Mouse (Mus musculus): ENCODE measurements around the gene Nptx2. TPM values are rescaled to one million over a fixed set of nuclear protein-coding genes. Genes with fewer than 3 reads are reported as not detected.

Gene Nptx2
- polyA plus RNA-seq (2012), result 0.02 TPM in 1 of 2 replicates, not detected in the other

DNA sequence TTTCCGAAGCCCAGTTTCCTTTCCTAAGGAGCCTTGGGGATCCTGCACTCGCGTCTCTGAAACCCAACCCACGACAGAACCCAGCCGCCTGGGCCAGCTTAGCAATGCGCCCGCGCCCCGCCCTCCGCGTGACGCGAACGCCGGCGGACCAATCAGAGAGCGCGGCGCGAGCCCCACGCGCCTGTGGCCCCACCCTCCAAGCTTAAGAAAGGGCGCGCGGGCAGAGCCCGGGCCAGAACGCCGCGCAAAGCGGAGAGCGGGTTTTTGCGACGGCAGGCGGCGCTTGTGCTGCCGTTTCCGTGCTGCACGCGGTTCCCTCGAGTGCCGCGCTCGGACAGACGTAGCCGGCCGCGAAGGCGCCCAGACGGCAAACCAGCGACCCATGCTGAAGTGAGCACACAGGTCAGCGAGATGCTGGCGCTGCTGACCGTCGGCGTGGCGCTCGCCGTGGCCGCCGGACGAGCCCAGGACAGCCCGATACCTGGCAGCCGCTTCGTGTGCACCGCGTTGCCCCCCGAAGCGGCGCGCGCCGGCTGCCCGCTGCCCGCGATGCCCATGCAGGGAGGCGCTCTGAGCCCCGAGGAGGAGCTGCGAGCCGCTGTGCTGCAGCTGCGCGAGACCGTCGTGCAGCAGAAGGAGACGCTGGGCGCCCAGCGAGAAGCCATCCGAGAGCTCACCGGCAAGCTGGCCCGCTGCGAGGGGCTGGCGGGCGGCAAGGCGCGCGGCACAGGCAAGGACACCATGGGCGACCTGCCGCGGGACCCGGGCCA is at the start of gene Nptx2:
Gene Nptx2, plus strand, starts transcription at position 250 of the 770 bp plus-strand sequence.
- peaks cover 11% of the 10 kb centered on the region for H3K9me3 ChIP-seq (ENCODE audit: control insufficient read depth, low read length)
- peaks cover 39% of the 10 kb centered on the region for H3K27me3 ChIP-seq (ENCODE audit: control insufficient read depth)
- TF ChIP-seq GATA1 (IDR thresholded peaks at IDR 0.05; ENCODE audit: low read length) (no peak), TAL1 (IDR thresholded peaks at IDR 0.05; ENCODE audit: low read length) (no peak)
- H3K4me1 ChIP-seq (ENCODE audit: control insufficient read depth), result peaks cover 4% of the 10 kb centered on the region
- no peaks in the 10 kb centered on the region for H3K36me3 ChIP-seq (ENCODE audit: control insufficient read depth)
- no peak within 1 kb of the TSS for H3K4me3 ChIP-seq (replicated peaks)

GRCm38 (mm10) chr5:144496481-144496880 is 49.2 kb upstream of the Nptx2 start:
- no peaks in the 10 kb centered on the region for H3K4me1 ChIP-seq (ENCODE audit: control insufficient read depth)
- no peaks in the 10 kb centered on the region for H3K36me3 ChIP-seq (ENCODE audit: control insufficient read depth)
- H3K4me3 ChIP-seq (replicated peaks), result no peak overlapping the region
- no peak for TF ChIP-seq TAL1 (IDR thresholded peaks at IDR 0.05; ENCODE audit: low read length)
- TF ChIP-seq GATA1 (IDR thresholded peaks at IDR 0.05; ENCODE audit: low read length), result no peak
- peaks cover 45% of the 10 kb centered on the region for H3K9me3 ChIP-seq (ENCODE audit: control insufficient read depth, low read length)
- H3K27me3 ChIP-seq (ENCODE audit: control insufficient read depth), result no peaks in the 10 kb centered on the region

DNA sequence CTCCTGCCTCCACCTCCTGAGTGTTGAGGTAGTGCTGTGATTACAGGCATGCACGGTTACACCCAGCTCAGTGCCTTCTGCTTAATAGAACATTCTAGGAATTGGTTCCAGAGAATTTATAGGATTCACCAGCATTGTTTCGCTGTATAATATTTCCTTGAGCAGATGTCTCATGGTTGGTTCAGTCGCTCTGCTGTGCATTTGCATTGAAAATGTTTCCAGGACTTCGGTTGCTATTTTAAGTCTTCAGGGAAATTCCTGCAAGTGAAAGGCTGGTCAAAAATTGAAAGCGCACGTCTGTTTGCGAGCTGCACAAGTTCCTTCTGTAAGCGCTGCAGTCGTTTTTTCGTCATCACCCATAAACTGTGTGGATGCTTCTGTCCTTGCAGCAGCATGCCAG is 41.5 kb upstream of the Nptx2 start:
- no peak overlapping the region for H3K4me3 ChIP-seq (replicated peaks)
- no peaks in the 10 kb centered on the region for H3K36me3 ChIP-seq (ENCODE audit: control insufficient read depth)
- peaks cover 33% of the 10 kb centered on the region for H3K9me3 ChIP-seq (ENCODE audit: control insufficient read depth, low read length)
- peaks cover 3% of the 10 kb centered on the region; the same call in 1 of the 2 replicates for H3K27me3 ChIP-seq (ENCODE audit: control insufficient read depth)
- TF ChIP-seq GATA1 (IDR thresholded peaks at IDR 0.05; ENCODE audit: low read length) (no peak), TAL1 (IDR thresholded peaks at IDR 0.05; ENCODE audit: low read length) (no peak)
- no peaks in the 10 kb centered on the region for H3K4me1 ChIP-seq (ENCODE audit: control insufficient read depth)

DNA sequence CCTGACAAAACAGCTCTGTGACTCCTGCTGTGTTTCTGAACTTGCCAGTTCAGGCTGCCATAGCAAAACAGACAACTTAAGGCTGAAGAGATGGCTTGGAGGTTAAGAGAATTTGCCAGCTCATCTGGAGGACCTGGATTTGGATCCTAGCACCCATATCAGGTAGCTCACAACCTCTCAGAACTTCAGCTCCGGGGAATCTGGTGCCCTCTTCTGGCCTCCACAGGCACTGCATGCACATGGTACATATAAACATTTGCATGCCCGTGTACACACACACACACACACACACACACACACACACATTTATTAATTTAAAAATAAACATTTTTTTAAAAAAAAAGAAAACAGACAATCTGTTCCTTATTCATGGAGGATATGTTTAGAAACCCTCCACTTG is 40.0 kb upstream of the Nptx2 start:
- no peak for TF ChIP-seq TAL1 (IDR thresholded peaks at IDR 0.05; ENCODE audit: low read length)
- no peak for TF ChIP-seq GATA1 (IDR thresholded peaks at IDR 0.05; ENCODE audit: low read length)
- Histone ChIP-seq H3K36me3 (ENCODE audit: control insufficient read depth) (no peaks in the 10 kb centered on the region), H3K9me3 (ENCODE audit: control insufficient read depth, low read length) (peaks cover 26% of the 10 kb centered on the region), H3K27me3 (ENCODE audit: control insufficient read depth) (peaks cover 3% of the 10 kb centered on the region; the same call in 1 of the 2 replicates), H3K4me1 (ENCODE audit: control insufficient read depth) (no peaks in the 10 kb centered on the region), H3K4me3 (replicated peaks) (no peak overlapping the region)

GRCm38 (mm10) chr5:144506156-144506555 is 39.5 kb upstream of the Nptx2 start:
- Histone ChIP-seq H3K36me3 (ENCODE audit: control insufficient read depth) (no peaks in the 10 kb centered on the region), H3K4me1 (ENCODE audit: control insufficient read depth) (no peaks in the 10 kb centered on the region), H3K9me3 (ENCODE audit: control insufficient read depth, low read length) (peaks cover 27% of the 10 kb centered on the region), H3K4me3 (replicated peaks) (no peak overlapping the region), H3K27me3 (ENCODE audit: control insufficient read depth) (peaks cover 3% of the 10 kb centered on the region; the same call in 1 of the 2 replicates)
- TF ChIP-seq TAL1 (IDR thresholded peaks at IDR 0.05; ENCODE audit: low read length), result no peak
- no peak for TF ChIP-seq GATA1 (IDR thresholded peaks at IDR 0.05; ENCODE audit: low read length)

DNA sequence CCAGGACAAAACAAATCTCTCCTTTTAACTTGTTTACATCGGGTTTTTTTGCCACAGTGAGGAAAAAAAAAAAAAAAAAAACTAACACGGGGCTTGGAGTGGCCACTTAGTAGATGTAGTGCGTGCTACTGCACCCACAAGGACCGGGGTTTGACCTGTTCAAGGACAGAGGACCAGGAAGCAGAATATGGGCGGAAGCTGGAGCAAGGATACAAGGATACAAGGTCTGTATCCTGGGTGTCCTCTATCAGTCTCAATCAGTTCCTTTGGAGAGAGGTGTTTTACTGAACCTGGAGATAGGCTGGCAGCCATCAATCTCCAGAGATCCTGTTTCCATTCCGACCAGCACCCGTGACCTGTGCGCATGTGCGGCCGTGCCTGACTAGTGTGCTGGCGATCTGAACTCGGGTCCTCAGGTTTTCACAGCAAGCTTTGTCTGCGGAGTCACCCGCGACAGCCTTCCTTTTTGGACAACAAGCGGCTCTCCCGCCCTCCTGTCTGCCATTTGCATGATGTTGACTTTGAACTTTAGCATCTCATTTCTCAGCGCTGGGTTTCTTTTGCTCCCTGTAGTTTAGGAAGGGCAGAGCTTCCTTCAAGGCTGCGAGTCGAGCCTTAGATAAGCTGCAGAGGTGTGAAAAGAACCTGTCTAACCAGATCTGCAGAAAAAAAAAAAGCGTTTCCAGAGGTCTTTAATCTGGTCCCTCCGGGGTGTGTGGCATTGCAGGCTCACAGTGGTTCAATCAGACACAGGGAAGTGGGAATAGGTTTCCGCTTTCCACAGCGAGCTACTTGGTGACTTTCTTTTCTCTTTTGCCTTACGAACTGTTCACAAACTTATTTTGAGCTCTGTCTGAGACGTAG is 38.8 kb upstream of the Nptx2 start:
- no peaks in the 10 kb centered on the region for H3K4me1 ChIP-seq (ENCODE audit: control insufficient read depth)
- H3K4me3 ChIP-seq (replicated peaks), result no peak overlapping the region
- TF ChIP-seq GATA1 (IDR thresholded peaks at IDR 0.05; ENCODE audit: low read length), result no peak
- no peak for TF ChIP-seq TAL1 (IDR thresholded peaks at IDR 0.05; ENCODE audit: low read length)
- H3K9me3 ChIP-seq (ENCODE audit: control insufficient read depth, low read length), result peaks cover 22% of the 10 kb centered on the region
- H3K27me3 ChIP-seq (ENCODE audit: control insufficient read depth), result peaks cover 3% of the 10 kb centered on the region; the same call in 1 of the 2 replicates
- no peaks in the 10 kb centered on the region for H3K36me3 ChIP-seq (ENCODE audit: control insufficient read depth)

- Histone ChIP-seq H3K36me3 (ENCODE audit: control insufficient read depth) (no peaks in the 10 kb centered on the region), H3K9me3 (ENCODE audit: control insufficient read depth, low read length) (peaks cover 14% of the 10 kb centered on the region), H3K4me3 (replicated peaks) (no peak overlapping the region), H3K4me1 (ENCODE audit: control insufficient read depth) (no peaks in the 10 kb centered on the region), H3K27me3 (ENCODE audit: control insufficient read depth) (peaks cover 3% of the 10 kb centered on the region; the same call in 1 of the 2 replicates)
- TF ChIP-seq TAL1 (IDR thresholded peaks at IDR 0.05; ENCODE audit: low read length) (no peak), GATA1 (IDR thresholded peaks at IDR 0.05; ENCODE audit: low read length) (no peak)
These were observed 36.3 kb upstream of the Nptx2 start for GRCm38 (mm10) chr5:144509431-144509830.

DNA sequence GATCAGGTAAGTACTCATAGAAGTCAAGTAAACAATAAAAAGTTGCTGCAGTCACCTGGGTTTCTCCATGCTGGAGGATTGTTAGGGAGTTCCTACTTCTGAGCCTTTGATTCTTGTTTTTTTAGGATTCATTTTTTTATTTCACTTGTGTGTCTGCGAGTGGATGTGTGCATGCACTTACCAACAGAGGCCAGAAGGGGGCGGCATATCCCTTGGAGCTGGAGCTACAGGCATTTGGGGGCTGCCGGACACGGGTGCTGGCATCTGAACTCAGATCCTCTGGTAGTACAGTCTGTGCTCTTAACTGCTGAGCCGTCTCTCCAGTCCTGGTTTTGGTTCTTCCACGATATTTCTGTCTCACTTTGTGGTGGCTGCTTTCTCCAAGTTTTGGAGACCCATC is 31.0 kb upstream of the Nptx2 start:
- no peaks in the 10 kb centered on the region for H3K27me3 ChIP-seq (ENCODE audit: control insufficient read depth)
- peaks cover 16% of the 10 kb centered on the region for H3K9me3 ChIP-seq (ENCODE audit: control insufficient read depth, low read length)
- no peak overlapping the region for H3K4me3 ChIP-seq (replicated peaks)
- TF ChIP-seq TAL1 (IDR thresholded peaks at IDR 0.05; ENCODE audit: low read length) (no peak), GATA1 (IDR thresholded peaks at IDR 0.05; ENCODE audit: low read length) (no peak)
- H3K36me3 ChIP-seq (ENCODE audit: control insufficient read depth), result no peaks in the 10 kb centered on the region
- H3K4me1 ChIP-seq (ENCODE audit: control insufficient read depth), result no peaks in the 10 kb centered on the region

DNA sequence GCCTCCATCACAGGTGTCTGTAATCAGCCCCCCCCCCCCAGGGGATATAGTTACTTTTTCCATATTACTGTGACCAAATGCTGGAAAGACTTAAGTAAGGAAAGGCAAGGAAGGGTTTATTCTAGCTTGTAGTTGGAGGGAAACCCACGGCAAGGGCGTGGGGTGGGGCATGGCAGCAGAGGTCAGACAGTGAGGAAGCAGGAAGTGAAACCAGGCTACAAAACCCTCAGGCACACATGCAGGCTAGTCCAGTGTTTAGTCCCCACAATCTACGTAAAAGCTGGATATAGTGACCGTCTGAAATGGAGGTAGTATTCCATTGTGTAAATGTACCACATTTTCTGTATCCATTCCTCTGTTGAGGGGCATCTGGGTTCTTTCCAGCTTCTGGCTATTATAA is 30.5 kb upstream of the Nptx2 start:
- TF ChIP-seq TAL1 (IDR thresholded peaks at IDR 0.05; ENCODE audit: low read length) (no peak), GATA1 (IDR thresholded peaks at IDR 0.05; ENCODE audit: low read length) (no peak)
- H3K27me3 ChIP-seq (ENCODE audit: control insufficient read depth), result no peaks in the 10 kb centered on the region

More for the DNA sequence above, 30.5 kb upstream of the Nptx2 start:
- peaks cover 16% of the 10 kb centered on the region for H3K9me3 ChIP-seq (ENCODE audit: control insufficient read depth, low read length)
- H3K4me1 ChIP-seq (ENCODE audit: control insufficient read depth), result no peaks in the 10 kb centered on the region
- no peaks in the 10 kb centered on the region for H3K36me3 ChIP-seq (ENCODE audit: control insufficient read depth)
- H3K4me3 ChIP-seq (replicated peaks), result no peak overlapping the region

All from erythroblast, embryonic 14.5 days (primary cell).